Mouse (Mus musculus): ENCODE measurements around the gene Fbll1. TPM values are rescaled to one million over a fixed set of nuclear protein-coding genes. Genes with fewer than 3 reads are reported as not detected.
A peak's percentile ranks its signal among the peaks of the same experiment; 100 is the strongest.
"Not testable (repeated sequence)": the region's sequence is repeated elsewhere in the genome, so short reads cannot be mapped to it uniquely, and the experiment has no call there.

Gene Fbll1
- 1 to 10 TPM in 1 of 4 experiments, under 1 TPM in 3; 0.31 to 1.1 (median 0.94) TPM for total RNA-seq (2022)

GRCm38 (mm10) chr11:35798874-35799273 is at the start of gene Fbll1:
Gene Fbll1 (minus strand): TSS chr11:35798884.
- DNase-seq = peak; percentile 11

DNA sequence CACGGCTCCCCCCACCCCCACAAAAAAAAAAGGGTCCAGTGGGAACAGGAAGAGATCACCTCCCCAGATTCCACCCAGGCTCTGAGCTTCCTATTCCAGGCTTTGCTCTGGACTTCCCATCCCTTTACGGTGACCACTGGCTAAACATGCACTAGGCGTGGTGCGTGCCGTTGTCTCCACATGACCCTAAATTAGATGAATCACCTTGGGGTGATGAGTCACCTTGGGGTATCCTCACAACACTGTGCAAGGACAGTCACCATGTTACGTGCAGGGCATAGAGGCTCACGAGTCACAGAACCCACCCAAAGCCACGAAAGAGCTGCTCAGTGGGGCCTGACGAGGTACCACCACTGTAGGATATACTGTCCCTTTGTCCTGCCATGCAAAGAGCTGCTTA is 45.6 kb upstream of the Fbll1 start:
- no peak for DNase-seq

DNA sequence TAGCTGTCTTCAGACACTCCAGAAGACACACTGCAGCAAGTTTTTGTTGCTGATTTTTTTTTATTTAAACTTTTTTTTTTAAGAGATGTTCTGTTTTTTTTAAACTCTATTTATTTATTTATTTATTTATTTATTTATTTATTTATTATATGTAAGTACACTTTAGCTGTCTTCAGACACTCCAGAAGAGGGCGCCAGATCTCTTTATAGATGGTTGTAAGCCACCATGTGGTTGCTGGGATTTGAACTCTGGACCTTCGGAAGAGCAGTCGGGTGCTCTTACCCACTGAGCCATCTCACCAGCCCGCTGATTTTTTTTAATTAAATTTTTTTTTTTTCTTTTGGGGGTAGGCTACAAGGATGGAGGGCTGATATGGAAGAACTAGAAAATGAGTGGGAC is 43.9 kb upstream of the Fbll1 start:
- not testable (repeated sequence) for DNase-seq

- DNase-seq = no peak
These were observed 43.1 kb upstream of the Fbll1 start for GRCm38 (mm10) chr11:35841738-35842325.

GRCm38 (mm10) chr11:35840806-35841205 is 42.1 kb upstream of the Fbll1 start:
- not testable (repeated sequence) for DNase-seq

GRCm38 (mm10) chr11:35840282-35840681 is 41.6 kb upstream of the Fbll1 start:
- DNase-seq = no peak

- DNase-seq = peak; percentile 93
These were observed 40.0 kb upstream of the Fbll1 start for GRCm38 (mm10) chr11:35838345-35839338.

- no peak for DNase-seq
These were observed 38.8 kb upstream of the Fbll1 start for GRCm38 (mm10) chr11:35837156-35838126.

DNA sequence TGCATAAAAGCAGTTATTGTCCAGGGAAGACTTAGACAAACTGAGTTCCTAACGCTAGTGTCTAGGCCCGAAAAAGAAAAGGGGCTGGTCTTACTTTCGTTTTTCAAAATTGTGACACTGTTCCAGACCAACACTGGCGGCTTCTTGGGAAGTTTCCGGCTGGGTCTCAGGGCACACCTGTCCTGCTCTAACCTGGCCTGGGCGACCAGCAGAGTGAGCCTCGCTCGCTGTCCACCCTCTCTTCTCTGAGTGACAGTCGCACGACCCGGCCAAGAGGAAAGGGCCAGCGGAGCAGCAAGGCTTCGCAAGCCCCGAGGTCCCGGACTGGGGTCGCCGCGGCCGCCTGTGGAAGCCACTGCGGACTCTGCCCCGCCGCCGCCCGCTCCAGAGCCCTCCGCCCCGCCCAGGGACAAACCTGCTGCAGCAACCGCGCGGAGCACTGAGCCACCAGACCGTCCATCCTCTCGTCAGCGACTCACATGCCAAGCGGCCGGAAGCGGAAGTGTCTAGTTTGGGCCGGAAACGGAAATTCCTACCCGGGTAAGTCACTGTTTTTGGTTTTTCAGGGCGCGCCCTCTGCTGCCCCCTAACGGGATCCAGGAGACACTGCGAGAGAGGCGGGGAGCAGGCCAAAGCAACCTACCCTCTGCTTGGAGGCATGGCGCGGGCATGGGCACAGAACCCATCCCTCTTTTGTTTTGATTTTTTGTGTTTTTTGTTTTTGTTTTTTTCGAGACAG is 35.5 kb upstream of the Fbll1 start, which contains the start of gene Rars:
Gene Rars (minus strand): TSS at position 485 of the 739 bp plus-strand sequence.
- DNase-seq = peak; percentile 91

GRCm38 (mm10) chr11:35833270-35833669 is 34.6 kb upstream of the Fbll1 start:
- no peak for DNase-seq

GRCm38 (mm10) chr11:35832139-35832538 is 33.5 kb upstream of the Fbll1 start:
- no peak for DNase-seq

GRCm38 (mm10) chr11:35827714-35828113 is 29.0 kb upstream of the Fbll1 start:
- no peak for DNase-seq

DNA sequence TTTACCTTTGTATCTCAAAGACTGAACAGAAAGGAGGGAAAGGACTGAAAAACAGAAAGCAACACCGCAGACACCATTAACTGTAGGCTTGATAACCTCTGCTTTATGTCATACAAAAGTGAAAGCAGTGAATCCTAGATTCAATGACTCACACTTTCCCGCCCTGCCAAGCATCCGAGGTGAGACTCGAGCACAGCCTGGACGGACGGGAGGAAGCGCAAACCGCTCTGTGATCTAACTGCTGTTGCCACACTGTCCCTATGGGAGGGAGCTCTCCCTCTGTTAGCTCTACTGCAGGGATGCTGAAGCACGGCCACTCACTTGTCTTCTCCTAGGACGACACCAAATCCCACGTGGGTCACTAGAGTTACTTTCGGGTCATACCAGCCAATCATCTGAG is 17.6 kb upstream of the Fbll1 start:
- DNase-seq = no peak

- DNase-seq = no peak
These were observed 12.8 kb upstream of the Fbll1 start for GRCm38 (mm10) chr11:35811458-35811857.

DNA sequence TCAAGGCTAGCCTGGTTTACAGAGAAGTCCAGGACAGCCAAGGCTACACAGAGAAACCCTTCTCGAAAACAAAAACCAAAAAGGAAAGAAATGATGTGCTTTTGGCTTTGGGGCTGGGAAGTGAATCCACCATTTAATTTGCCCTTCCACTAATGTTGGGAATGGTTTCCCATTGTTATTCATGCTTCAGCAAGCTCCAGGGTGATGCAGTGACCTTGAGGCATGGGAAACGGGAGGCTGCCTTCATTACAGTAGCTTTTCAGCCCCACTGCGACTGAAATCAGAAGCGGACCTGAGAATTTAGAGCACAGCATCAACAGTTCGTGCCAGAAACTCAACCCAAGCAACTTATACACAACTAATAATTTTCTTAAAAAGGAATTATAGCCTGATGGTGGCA is 2.6 kb upstream of the Fbll1 start:
- no peak for DNase-seq

GRCm38 (mm10) chr11:35798495-35798820 is 226 bp downstream of the Fbll1 start:
- no peak for DNase-seq

DNA sequence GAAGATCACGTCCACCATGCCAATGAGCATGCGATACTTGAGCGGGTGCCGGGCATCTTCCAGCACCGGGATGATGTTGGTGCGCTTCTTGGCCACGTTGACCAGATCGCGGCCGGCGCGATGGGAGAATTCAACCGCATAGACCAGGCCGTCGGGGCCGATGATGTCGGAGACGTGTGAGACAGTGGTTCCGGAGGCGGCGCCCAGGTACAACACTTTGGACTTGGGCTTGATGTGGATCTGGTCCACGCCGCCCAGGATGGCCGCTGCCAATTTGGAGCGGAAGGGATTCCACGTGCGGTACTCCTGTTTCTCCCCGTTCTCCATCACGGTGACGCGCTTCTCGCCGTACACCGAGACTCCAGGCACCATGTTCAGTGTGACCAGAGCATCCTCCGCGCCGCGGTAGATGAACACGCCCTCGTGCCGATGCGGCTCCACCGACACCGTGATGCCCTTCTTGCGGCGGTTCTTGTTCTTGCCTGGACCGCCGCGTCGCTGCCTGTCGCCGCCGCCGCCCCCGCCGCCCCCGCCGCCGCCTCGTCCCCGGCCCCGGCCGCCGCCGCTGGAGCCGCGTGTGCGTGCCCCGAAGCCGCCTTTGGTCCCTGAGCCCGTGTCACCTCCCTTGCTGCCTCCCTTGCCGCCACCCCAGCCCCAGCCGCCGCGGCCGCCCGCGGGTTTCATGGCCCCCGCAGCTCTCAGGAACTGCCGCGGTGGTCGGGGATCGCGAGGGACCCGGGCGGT is 761 bp downstream of the Fbll1 start:
- DNase-seq = no peak

DNA sequence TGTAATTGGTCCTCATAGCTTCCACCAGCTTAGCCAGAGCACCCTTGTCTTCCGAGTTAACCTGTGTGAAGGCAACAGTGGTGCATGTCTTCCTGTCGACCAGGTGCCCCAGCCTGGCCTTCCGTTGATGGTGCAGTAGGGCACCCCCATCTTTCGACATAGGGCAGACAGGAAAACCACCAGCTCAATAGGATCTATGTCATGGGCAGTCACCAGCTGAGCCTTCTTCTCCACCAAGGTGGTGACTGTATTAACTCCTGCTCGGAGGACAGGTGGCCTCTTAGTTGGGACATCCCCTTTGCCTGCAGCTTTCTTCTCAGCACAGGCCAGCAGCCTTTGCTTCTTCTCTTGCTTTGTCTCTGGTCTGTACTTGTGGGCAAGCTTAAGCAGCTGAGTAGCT is 5.9 kb downstream of the Fbll1 start:
- DNase-seq = not testable (repeated sequence)

DNA sequence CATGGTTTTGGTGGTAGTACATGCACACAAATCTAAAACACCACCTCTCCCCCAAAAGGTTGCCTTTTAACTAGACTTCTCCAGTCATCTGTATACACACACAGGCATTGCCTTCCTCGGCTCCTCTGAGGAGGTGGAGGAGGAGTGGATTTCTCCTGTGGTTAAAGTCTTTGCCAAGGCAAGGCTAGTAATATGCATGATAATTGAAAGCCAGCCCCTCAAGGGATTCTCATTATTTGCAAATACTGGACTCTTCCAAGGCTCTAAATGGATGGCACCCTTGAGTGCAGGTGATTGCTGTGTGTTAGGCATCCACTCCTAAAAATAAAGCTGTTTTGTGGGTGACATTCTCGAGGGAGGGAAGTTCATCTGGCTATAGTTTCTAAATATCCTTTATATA is 10.2 kb downstream of the Fbll1 start:
- no peak for DNase-seq

DNA sequence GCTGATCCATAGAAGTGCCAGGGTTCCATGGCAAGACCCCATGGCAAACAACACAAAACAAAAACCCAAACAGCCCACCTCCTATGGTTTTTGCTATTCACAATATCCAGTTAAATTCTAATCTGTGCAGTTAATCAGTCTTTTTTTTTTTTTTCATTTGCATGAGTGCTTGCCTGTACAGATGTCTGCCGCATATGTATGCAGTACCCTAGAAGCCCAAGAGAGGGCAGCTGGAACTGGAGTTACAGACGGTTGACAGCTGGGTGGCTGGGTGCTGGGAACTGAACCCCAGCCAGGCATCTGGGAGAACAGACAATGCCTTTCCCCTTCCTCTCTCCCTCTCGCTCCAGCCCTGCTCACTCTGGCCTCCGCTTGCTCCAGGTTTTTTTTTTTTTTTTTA is 14.1 kb downstream of the Fbll1 start:
- no peak for DNase-seq

DNA sequence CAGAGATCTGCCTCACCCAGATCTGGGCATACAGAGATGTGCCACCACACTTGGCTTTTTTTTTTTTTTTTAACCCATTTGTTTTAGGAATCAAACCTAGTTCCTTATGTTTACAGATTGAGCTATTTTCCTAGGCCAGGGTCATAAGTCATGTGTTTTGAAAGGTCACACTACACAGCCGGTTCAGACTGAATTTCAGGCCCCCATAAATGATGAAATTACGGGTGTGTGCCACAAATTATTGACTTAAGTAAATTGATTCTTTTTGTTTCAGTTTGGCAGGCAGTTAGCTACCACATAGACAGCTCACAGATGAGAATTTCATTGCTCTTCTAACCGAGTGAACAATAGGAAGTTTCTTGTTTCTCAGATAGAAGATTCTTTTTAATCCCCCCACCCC is 14.7 kb downstream of the Fbll1 start:
- DNase-seq = no peak

Measured in adrenal gland, adult 8-10 months (tissue).